Mouse (Mus musculus) urinary bladder, adult 18-20 months (tissue): ENCODE data around the gene Lmf2.

Experiments used
- DNase-seq, 2 experiments: peaks; one replicate each; pipeline ENCODE4 v3.0.0; 2022; ENCODE audit warnings: low spot score in 2 of 2, mixed read lengths in 2 of 2

The Lmf2 gene

DNA sequence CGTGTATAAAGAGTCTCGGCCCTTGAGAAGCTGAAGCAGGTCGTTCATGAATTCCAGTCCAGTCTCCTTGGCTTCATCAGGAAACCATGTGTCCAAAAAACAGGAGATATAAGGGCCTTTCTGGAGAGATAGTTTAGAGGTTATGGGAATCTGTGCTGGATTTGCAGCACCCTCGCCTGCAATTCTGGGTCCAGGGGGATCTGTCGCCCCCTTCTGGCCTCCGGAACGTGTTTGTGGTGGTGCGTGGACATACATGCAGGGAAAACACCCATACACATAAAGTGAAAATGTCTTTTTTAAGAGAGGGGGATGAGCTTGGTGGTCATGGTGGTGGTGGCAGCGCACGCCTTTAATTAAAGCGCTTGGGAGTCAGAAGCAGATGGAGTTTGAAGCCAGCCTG lies 39.3 kb downstream of the Lmf2 start:
- DNase-seq: no peak

DNA sequence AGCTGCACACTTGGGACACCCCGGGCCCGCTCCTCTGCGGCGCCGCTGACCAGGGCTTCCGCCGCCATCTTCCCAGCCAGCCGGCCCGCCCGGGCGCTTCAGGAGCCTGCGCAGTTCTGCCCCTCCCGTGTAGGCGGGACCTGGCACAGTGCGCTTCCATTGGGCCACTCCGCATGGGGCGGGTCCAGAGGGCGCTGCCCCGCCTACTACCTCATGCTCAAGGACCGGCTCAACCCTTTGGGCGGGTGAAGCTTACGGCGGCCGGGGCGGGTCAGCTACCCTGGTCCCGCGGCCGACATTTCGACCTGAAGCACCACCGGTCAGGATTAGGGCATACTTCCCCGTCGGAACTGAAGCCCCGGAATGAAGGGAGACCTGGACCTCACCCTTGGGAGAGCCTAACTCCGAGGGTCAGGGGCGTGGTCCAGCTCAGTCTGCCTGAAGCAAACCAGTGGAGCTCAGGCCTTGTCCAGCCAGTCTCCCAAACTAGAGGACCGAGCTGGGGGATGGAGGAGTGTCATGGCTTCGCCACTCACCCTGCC lies 40.2 kb downstream of the Lmf2 start, which contains the start of gene Sbf1:
Gene Sbf1 (minus strand): TSS at position 122 of the 542 bp plus-strand sequence.
- DNase-seq: peak; percentile 97 to 98

DNA sequence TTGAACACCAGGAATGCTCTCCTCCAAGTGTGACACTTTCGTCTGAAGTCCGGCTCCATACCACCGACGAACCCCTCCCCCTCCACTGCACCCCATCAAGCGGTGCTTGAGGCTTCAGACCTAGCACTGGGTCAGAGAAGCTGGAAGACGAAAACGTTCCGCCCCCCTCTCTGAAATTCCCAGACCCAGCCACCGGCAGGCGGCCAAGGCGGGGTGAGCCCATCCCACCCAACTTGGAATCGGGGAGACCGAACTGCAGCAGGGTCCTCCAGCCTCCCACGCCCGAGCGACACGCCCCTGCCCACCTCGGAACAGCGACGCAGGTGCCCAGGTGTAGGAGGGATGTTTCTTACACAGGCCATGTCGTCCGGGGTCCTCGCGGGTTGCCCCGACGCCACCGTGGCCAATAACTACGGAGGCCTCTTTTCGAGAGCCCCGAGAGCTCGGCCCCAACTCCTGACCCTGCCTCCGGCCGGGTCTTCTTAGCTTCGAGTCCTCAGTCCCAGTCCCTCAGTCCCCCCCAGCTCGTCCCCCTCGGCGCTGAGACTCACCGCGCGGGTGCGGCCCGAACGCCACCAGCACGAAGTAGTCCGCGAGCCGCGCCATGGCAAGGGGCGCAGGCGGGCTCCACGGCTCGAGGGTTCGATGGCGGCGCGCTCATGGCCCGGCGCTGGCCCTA lies 40.8 kb downstream of the Lmf2 start:
- DNase-seq: peak in 1 of 2 experiments; percentile 23

DNA sequence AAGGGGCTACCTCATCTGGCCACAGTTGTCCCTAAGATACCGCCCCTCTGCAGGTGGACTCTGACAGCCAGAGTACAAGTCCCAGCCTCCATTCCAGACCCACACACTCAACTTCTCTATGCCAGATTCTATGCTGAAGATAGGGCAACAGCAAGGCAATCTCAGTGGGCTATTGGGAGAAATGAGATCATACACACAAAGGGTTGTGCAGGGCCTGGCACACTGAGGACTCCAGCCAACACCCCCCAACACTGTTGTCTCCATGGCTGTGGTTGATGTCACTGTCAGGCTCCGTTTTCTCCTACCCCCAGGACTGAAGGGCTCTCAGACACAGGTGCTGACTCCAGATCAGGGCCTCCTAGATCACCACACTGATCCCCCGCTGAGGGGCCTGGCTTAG lies 41.4 kb downstream of the Lmf2 start:
- DNase-seq: no peak

DNA sequence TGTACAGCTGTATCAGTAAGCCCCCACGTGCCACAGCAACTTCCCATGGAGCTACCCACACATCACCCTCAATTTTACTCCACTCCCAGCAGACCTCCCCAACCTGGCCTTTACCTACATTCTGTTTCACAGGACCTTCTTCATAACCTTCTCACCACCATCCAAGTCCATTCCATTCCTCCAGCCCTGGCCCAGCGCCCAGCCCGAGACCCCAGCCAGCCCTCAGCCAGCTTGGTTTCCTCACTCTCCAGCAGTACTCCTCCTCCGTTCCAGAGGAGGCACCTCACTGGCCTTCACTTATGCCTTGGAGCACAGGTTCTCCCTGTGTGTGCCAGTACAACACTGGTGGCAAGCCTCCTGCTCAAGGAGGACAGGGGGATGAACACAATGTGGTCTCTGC lies 42.1 kb downstream of the Lmf2 start:
- DNase-seq: no peak

DNA sequence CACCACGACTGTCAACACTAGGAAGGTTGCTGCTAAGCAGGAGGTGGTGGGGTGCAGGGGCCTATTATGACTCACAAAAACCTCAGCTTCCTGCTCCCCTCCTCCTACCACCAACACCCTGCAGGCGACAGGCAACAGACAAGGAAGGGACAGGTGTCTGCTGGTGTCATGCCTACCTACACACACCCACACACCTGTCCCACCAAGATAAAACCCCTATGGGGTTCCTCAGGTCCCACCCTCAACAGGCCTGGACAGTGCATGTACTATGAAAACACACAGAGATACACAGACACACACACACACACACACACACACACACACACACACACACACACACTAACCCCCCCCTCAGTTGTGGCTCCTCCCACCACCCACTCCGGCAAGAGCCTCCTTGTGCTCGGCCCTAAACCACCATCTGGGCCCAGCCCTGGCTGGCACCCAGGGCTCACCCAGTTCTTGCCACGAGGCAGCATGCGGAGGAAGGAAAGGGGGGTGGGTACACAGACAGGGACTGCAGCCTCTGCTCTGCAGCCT lies 45.4 kb downstream of the Lmf2 start:
- no peak for DNase-seq

DNA sequence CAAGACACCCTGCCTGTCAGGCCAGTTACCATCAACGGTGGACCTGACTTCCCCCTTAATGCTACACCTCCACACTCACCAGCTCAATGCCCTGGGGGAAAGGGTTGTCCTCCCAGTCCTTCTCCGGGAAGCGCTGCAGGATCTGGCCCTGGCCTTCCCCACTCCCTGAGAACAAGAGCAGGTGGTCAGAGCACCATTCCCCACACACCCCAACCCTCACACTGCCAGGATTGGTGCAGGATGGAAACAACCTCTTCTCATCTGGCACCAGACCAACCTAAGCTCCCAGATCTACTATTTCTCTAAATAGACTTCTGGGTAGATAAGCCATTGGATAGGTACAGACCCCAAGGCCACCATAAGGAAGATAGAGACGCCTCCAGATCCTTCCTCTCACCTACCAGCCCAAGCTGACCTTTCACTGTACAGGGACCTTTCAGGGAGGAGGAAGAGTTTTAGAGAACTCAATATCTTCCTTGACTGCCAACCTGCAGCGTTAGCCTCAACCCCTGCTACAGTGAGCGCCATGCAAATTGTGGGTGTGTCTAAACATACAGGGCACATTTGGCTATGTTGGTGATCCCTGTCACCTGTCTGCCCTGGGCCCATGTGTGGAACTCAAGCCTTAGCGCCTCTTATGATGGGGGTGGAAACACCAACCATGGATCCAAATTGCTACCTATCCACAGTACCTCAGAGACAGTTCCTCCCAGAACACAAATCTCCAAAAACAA lies 46.9 kb downstream of the Lmf2 start:
- DNase-seq: no peak

DNA sequence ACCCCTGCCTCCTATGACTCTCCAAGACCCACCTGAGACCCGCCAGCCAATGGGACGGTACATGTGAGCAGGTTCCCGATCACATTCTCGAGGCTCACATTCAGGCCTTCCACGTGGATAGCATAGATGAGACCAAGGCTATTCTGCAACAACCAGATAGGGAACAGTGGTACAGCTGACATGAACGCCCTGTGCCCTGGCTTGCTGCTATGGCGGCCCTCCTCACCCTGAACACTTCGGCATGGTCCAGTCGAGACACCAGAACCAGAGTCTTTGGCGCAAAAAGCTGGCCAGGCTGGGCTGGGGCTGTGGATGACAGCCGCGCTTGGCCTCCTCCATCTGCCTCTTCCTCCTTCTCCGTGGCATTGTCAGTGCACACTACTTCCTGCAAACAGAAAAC lies 48.0 kb downstream of the Lmf2 start:
- no peak for DNase-seq

DNA sequence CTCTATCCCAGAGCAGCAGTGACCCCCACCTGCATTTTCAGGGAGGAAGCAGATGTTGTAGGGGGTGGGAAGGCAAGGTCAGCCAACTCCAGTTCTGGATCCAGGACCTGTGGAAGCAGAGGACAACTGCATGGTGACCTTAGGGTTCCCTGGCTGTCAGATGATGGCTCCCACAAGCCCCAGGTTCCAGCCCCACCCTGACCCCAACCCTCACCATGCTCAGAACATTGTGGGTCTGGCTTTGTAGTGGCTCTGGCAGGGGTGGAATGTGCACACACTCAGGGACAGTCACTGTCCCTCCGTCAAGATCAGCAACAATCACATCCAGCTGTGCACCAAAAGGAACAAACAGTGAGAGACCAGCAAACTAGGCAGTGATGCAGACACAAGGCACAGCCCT lies 49.5 kb downstream of the Lmf2 start:
- DNase-seq: no peak
